Mouse (Mus musculus) G1E (cell line): ENCODE measurements around the gene H2afx. TPM values are rescaled to one million over a fixed set of nuclear protein-coding genes. Genes with fewer than 3 reads are reported as not detected.
A peak's percentile ranks its signal among the peaks of the same experiment; 100 is the strongest.
"Not testable (repeated sequence)": the region's sequence is repeated elsewhere in the genome, so short reads cannot be mapped to it uniquely, and the experiment has no call there.

ENCODE experiments used
- ATAC-seq: 2 replicates; pipeline ENCODE4 v1.8.0; 2016; ENCODE audit warnings: mild to moderate bottlenecking; ENCODE audit not compliant: insufficient number of reproducible peaks, poor library complexity, low FRiP score, severe bottlenecking; ENCODE audit errors: extremely low read depth
- DNase-seq: peaks from one replicate; pipeline ENCODE4 v3.0.0; 2012; ENCODE audit warnings: low spot score
- H3K27me3 ChIP-seq: 2 replicates; pipeline ENCODE4 v1.6.1; 2012; ENCODE audit warnings: mild to moderate bottlenecking, low read length, inconsistent platforms; ENCODE audit not compliant: insufficient read depth
- H3K36me3 ChIP-seq: replicated peaks from 2 replicates; pipeline ENCODE3; 2012; ENCODE audit warnings: mild to moderate bottlenecking, inconsistent platforms
- H3K4me1 ChIP-seq: 2 replicates; pipeline ENCODE4 v1.6.1; 2012; ENCODE audit warnings: low read depth, low read length, inconsistent platforms, mixed read lengths; ENCODE audit not compliant: insufficient read depth
- H3K4me3 ChIP-seq: 2 replicates; pipeline ENCODE4 v1.5.1; 2012; ENCODE audit warnings: low read depth, mild to moderate bottlenecking, inconsistent platforms, low read length, moderate library complexity, mixed read lengths
- H3K9me3 ChIP-seq: replicated peaks from 2 replicates; pipeline ENCODE4 v1.6.1; 2012; ENCODE audit warnings: inconsistent platforms
- CTCF ChIP-seq: IDR thresholded peaks from 2 replicates; pipeline ENCODE4 v1.5.1; 2012; ENCODE audit warnings: low read depth, low read length, inconsistent platforms, mixed read lengths
- GATA1 ChIP-seq: IDR thresholded peaks from 2 replicates; pipeline ENCODE4 v1.6.1; 2012; ENCODE audit warnings: borderline replicate concordance, low read length, inconsistent platforms, mixed read lengths
- GATA2 ChIP-seq: IDR thresholded peaks from 2 replicates; pipeline ENCODE4 v1.6.1; 2012; ENCODE audit warnings: low read depth, low read length, inconsistent platforms, borderline replicate concordance
- POLR2AphosphoS5 ChIP-seq: IDR thresholded peaks from 2 replicates; pipeline ENCODE4 v1.6.1; 2012; ENCODE audit warnings: low read depth, low read length, inconsistent platforms; ENCODE audit not compliant: insufficient replicate concordance
- TAL1 ChIP-seq: conservative IDR thresholded peaks from 2 replicates; pipeline ENCODE4 v1.6.1; 2012; ENCODE audit warnings: low read depth, low read length, inconsistent platforms, mixed read lengths
- polyA plus RNA-seq: library from polyadenylated mRNA; stranded (reverse); fragments of >175 nt; gene quantifications from 2 replicates; pipeline ENCODE4 v1.2.3, GENCODE M21; 2012
- total RNA-seq, 2 experiments: library from RNA; stranded (forward) in 1 of 2; stranded (reverse) in 1 of 2; fragments of 200-1000 nt in 1 of 2; fragments of >200 nt in 1 of 2; fragmentation: Nextera tagmentation in 1 of 2; gene quantifications; 2 replicates each; pipeline ENCODE4 v1.2.3; 2014 to 2017

The H2afx gene
- total and polyA plus RNA-seq, 3 experiments = 227 to 762 (median 240) TPM

- Histone ChIP-seq H3K4me3 (no peak overlapping the region), H3K27me3 (no peaks in the 10 kb centered on the region), H3K4me1 (peaks cover 48% of the 10 kb centered on the region), H3K36me3 (peaks cover 13% of the 10 kb centered on the region), H3K9me3 (no peaks in the 10 kb centered on the region)
- no peak for DNase-seq
- TF ChIP-seq TAL1 (no peak), CTCF (no peak), POLR2AphosphoS5 (no peak), GATA2 (no peak), GATA1 (no peak)
- no peak for ATAC-seq
These were observed 10.3 kb upstream of the H2afx start for GRCm38 (mm10) chr9:44324147-44324546.

GRCm38 (mm10) chr9:44325032-44325767, 9.3 kb upstream of the H2afx start:
- H3K27me3 ChIP-seq, H3K4me3 ChIP-seq, DNase-seq, H3K9me3 ChIP-seq, ATAC-seq: not testable (repeated sequence)
- Histone ChIP-seq H3K4me1 (peaks cover 42% of the 10 kb centered on the region), H3K36me3 (peaks cover 23% of the 10 kb centered on the region)

GRCm38 (mm10) chr9:44325768-44326370, 8.6 kb upstream of the H2afx start, which contains the start of gene Dpagt1:
Gene Dpagt1 (plus strand): TSS chr9:44326019.
- DNase-seq (no peak), ATAC-seq (no peak)
- H3K4me3 ChIP-seq = peak within 1 kb of the TSS; percentile 90
- TF ChIP-seq CTCF (no peak), POLR2AphosphoS5 (no peak), GATA1 (no peak), TAL1 (no peak), GATA2 (no peak)
- H3K4me1 ChIP-seq = peaks cover 37% of the 10 kb centered on the region
- no peaks in the 10 kb centered on the region for H3K9me3 ChIP-seq
- H3K36me3 ChIP-seq = peaks cover 29% of the 10 kb centered on the region
- no peaks in the 10 kb centered on the region for H3K27me3 ChIP-seq

GRCm38 (mm10) chr9:44326371-44327063, 8.0 kb upstream of the H2afx start:
- H3K4me3 ChIP-seq = peak overlapping the region; percentile 90
- TF ChIP-seq CTCF = no peak
- no peak for TF ChIP-seq GATA2
- TF ChIP-seq POLR2AphosphoS5 = no peak
- no peak for TF ChIP-seq TAL1
- no peak for TF ChIP-seq GATA1
- DNase-seq (peak; percentile 58), ATAC-seq (peak; percentile 64)
- H3K27me3 ChIP-seq = no peaks in the 10 kb centered on the region
- H3K4me1 ChIP-seq = peaks cover 36% of the 10 kb centered on the region
- no peaks in the 10 kb centered on the region for H3K9me3 ChIP-seq
- H3K36me3 ChIP-seq = peaks cover 36% of the 10 kb centered on the region

- TF ChIP-seq POLR2AphosphoS5 = no peak
- no peak for TF ChIP-seq TAL1
- TF ChIP-seq CTCF = no peak
- TF ChIP-seq GATA2 = no peak
- TF ChIP-seq GATA1 = no peak
- peak overlapping the region; percentile 90 for H3K4me3 ChIP-seq
- H3K27me3 ChIP-seq = no peaks in the 10 kb centered on the region
- H3K9me3 ChIP-seq = no peaks in the 10 kb centered on the region
- peaks cover 42% of the 10 kb centered on the region for H3K36me3 ChIP-seq
- peaks cover 33% of the 10 kb centered on the region for H3K4me1 ChIP-seq
- peak; percentile 24; the same call in 1 of the 2 replicates for ATAC-seq
- peak; percentile 34 for DNase-seq
These were observed 7.3 kb upstream of the H2afx start for GRCm38 (mm10) chr9:44327064-44327711.

- DNase-seq (no peak), ATAC-seq (no peak)
- Histone ChIP-seq H3K27me3 (no peaks in the 10 kb centered on the region), H3K4me3 (peak overlapping the region; percentile 90; the same call in 1 of the 2 replicates), H3K4me1 (peaks cover 33% of the 10 kb centered on the region), H3K9me3 (peaks cover under 1% of the 10 kb centered on the region; the same call in 1 of the 2 replicates), H3K36me3 (peaks cover 49% of the 10 kb centered on the region)
- TF ChIP-seq POLR2AphosphoS5 (no peak), CTCF (no peak), TAL1 (no peak), GATA2 (no peak), GATA1 (no peak)
These were observed 6.6 kb upstream of the H2afx start for GRCm38 (mm10) chr9:44327926-44328325.
